Mouse (Mus musculus) left cerebral cortex, postnatal 14 days (tissue): ENCODE measurements around the gene Tomm40. TPM values are rescaled to one million over a fixed set of nuclear protein-coding genes. Genes with fewer than 3 reads are reported as not detected.
A peak's percentile ranks its signal among the peaks of the same experiment; 100 is the strongest.
"Not testable (repeated sequence)": the region's sequence is repeated elsewhere in the genome, so short reads cannot be mapped to it uniquely, and the experiment has no call there.

ENCODE experiments used
- DNase-seq, 2 experiments: peaks; one replicate each; pipeline ENCODE4 v3.0.0; 2021 to 2022; ENCODE audit warnings: low spot score in 2 of 2, mixed read lengths in 1 of 2
- intact Hi-C: fragments of 180-260 bp; cut with DNase I; formaldehyde crosslinking; loops from one replicate; pipeline ENCODE4 v1.15.1; 2025
- total RNA-seq, 2 experiments: library from RNA; stranded (reverse); gene quantifications; 2 replicates each; pipeline ENCODE4 v1.2.3; 2021

Gene Tomm40
- total RNA-seq, 2 experiments from 2014 or later, result 104 to 120 TPM

GRCm38 (mm10) chr7:19695213-19695594, 20.0 kb downstream of the Tomm40 start:
- DNase-seq, result no peak
- intact Hi-C loops, result loop anchor here (10.0 kb wide), 1 partner anchor 290 kb away; the partner anchor contains the start of genes Ckm and Klc3

DNA sequence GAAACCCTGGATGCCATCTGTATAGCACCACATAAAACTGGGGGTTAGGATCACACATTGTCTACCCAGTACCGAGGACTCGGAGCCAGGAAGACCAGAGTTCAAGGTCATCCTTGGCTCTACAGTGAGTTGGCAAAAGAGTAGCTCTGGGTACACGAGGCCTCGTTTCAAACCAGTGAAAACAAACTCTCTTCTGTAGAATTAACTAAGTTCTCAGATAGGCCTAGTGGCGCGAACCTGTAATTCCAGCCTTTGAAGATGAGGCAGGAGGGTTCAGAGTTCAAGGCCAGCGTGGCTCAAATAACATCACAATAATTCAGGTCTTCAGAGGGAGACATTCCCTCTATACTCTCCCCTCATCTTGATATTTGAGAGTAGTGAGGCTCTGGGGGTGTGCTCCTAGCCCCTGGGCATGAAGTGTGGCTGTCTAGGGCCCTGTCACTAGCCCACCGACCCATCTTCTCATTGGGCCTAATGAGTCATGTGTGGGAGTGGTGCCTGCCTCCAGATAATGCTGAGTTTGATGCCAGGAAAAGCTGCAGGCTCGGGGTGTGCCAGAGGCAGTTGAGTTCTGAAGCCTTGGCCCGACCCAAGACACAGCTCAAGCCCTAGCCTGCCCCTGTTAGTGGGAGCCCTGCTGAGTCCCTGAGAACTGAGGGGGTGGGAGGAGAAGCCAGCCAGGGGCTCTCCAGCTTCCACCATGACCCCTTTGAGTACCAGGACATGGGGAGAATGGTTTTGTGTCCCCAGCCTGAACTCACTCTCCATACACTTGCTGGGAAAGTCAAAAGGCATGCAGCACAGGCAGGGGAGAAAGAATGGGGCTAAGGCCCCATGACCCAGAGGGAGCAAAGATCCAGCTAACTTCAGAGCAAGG, 20.7 kb downstream of the Tomm40 start:
- intact Hi-C loops, result loop anchor here (10.0 kb wide), 1 partner anchor 290 kb away; the partner anchor contains the start of genes Ckm and Klc3
- no peak for DNase-seq

DNA sequence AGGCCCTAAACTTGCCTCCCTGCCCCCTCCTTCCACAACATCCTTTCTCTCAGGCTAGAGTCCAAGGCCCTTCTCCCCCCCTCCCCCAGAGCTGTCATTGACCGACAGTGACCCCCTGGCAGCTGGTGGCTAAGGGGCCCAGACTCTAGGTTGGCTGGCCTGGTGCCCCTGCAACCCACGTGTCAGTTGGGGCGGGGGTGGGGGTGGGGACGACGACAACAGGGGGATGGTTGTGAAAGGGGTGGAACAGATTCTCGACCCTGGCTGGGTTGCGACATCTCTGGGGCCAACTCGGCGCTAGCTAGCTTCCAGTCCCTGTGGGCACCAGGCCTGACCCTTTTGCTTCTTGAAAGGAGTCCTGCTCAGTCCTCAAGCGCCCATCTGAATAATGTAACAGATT, 21.8 kb downstream of the Tomm40 start:
- DNase-seq, result peak; percentile 50 to 70
- intact Hi-C loops, result loop anchor here (10.0 kb wide), 1 partner anchor 289 kb away; the partner anchor contains the start of genes Ckm and Klc3

DNA sequence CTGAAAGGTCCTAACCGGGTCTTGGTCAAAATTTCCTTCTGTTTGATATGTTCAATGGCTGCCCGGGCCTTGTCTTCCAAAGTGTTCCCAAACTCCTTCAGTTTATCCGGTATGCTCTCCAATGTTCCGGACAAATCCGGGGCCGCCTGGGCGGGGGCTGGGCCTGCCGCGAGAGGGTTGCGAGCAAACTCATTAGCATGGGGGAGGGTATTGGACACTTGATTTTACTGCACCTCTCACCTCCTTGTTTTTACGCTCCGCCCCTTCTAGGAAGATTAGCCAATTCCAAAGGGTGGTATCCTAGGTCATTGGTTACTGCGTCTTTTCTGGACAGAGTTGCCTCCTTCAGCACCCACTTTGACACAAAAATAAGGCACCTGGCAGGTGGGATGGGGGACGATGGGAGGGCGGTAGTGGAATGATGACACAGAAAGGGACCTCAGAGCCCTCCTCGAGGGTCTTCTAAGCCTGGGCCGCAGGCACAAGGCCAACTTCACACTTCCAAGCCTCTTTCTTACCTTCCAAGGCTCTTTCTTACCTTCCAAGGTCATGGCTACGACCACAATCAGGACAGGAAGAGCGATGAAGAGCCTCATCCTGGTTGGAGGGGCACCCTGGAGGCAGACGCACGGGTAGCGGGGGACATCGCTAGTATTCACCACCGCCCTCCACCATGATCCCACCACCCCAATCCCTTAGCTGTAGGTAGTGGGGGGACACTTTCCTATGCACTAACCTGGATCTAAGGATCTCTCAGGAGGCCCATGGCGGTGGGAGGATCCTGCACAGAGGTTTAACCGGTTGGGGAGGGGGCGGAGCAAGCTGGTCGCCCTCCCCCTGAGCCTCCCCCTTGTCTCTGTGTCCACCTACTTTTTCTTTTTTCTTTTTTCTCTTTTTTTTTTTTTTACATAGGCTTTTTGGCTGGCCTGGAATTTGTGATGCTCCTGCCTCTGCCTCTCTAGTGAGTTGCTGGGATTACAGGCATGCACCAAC, 23.1 kb downstream of the Tomm40 start, which contains the start of gene Apoc1:
Apoc1 (minus strand) TSS at position 788 of the 993 bp plus-strand sequence.
- DNase-seq, result no peak

GRCm38 (mm10) chr7:19691434-19691833, 23.8 kb downstream of the Tomm40 start:
- no peak for DNase-seq
- intact Hi-C loops, result loop anchor here (10.0 kb wide), 1 partner anchor 287 kb away; the partner anchor contains the start of genes Ckm and Klc3

More for the DNA sequence above, 23.1 kb downstream of the Tomm40 start, which contains the start of gene Apoc1:
- intact Hi-C loops, result loop anchor here (10.0 kb wide), 1 partner anchor 287 kb away; the partner anchor contains the start of genes Ckm and Klc3

- intact Hi-C loops, result loop anchor here (10.0 kb wide), 1 partner anchor 286 kb away; the partner anchor contains the start of genes Ckm and Klc3
- DNase-seq, result no peak
Measured at GRCm38 (mm10) chr7:19690845-19691244, 24.4 kb downstream of the Tomm40 start.

DNA sequence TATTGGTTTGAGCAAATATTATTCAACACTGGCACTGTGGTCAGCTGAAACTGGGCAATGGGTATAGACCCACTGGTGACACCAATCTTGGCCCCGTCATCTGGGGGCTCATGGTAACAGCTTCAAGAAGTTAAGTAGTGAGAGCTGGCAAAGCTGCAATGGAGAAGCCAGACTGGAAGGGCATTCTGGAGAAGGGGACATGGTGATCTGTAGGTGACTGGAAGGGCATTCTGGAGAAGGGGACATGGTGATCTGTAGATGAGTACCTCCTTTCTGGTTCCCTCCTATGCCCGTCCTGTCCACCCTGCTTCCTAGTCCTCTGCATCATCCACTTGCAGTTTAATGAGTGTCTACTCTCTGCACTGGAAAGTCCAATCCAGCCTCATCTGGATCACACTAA, 26.6 kb downstream of the Tomm40 start:
- no peak for DNase-seq
- intact Hi-C loops, result no loop called here

DNA sequence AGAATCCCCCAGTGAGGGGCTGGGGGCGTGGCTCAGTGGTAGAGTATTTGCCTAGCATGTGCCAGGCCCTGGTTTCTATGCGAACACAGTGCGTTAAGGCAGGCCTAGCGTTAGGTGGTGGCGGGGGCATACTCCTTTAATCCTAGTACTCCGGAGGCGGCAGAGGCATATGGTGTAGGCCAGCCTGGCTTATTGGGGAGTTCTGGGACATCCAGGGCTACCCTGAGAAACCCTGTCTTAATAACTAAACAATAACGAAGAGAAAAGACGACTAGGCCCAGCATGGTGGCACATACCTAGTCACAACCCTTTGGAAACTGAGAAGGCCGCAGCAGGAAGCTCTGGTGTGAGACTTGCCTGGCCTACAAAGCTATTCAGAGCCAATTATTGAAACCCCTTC, 27.1 kb downstream of the Tomm40 start:
- no peak for DNase-seq
- intact Hi-C loops, result no loop called here

- DNase-seq, intact Hi-C loops: not testable (repeated sequence)
Measured at GRCm38 (mm10) chr7:19686927-19687583, 28.2 kb downstream of the Tomm40 start.

DNA sequence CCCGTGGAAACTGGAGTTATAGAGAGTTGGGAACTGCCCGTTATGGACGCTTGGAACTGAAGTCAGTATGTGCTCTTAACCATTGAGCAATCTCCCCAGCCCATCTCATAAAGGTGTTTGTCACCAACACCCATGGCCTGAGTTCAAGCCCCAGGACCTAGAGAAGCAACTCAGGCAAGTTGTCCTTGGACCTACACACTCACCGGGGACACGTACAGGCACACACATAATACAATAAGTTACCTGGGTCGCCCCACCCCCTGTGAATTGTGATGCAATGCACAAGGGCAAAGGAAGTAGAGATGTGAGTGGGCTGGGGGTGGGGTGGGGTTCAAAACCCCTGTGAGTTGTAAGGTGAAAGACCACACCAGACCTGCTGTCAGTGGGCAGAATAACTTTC, 28.7 kb downstream of the Tomm40 start:
- intact Hi-C loops, result no loop called here
- no peak for DNase-seq

- intact Hi-C loops, result no loop called here
- no peak for DNase-seq
Measured at GRCm38 (mm10) chr7:19685374-19685773, 29.9 kb downstream of the Tomm40 start.

DNA sequence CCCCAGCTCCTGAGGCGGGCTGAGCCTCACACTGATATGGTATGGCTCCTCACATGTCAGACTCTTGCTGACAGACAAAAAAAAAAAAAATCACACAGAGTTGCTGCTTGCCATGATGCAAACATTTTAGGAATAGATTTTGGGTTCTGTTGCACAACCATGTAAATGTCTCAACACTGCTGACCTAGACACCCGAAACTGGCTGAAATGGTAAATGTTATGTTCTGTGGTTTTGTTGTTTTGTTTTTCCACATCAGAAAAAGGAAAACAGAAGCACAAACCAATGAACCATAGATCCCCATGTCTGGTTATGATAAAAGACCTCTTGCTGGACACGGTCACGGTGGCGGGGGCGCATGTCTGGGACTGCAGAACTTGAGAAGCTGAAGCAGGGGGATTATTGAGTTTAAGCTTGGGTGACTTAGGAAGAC, 31.5 kb downstream of the Tomm40 start:
- intact Hi-C loops, result no loop called here

DNA sequence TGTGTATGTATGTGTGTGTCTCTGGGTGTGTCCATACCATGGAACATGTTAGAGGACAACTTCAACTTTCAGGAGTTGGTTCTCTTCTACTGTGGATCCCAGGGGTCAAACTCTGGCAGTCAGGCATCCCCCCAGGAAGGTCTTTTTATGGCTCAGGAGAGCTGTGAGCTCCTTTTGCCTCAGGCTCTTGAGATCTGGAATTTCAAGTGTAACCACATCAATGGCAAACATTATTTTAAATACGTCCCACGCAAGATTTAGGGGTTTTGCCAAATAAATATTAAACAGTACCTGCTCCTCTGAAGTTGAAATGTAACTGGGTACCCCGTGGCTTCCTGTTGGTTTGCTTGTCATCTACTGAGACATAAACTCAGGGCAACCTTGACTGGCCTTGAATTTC, 32.3 kb downstream of the Tomm40 start:
- no peak for DNase-seq
- intact Hi-C loops, result no loop called here

More for the DNA sequence above, 31.5 kb downstream of the Tomm40 start:
- DNase-seq, result no peak

- DNase-seq, result no peak
- intact Hi-C loops, result no loop called here
Measured at GRCm38 (mm10) chr7:19681202-19681694, 34.0 kb downstream of the Tomm40 start, which contains the start of the genes Gm44805 and Apoc4. Gene Gm44805, minus strand, starts transcription at chr7:19681423. Gene Apoc4, minus strand, starts transcription at chr7:19681479.

DNA sequence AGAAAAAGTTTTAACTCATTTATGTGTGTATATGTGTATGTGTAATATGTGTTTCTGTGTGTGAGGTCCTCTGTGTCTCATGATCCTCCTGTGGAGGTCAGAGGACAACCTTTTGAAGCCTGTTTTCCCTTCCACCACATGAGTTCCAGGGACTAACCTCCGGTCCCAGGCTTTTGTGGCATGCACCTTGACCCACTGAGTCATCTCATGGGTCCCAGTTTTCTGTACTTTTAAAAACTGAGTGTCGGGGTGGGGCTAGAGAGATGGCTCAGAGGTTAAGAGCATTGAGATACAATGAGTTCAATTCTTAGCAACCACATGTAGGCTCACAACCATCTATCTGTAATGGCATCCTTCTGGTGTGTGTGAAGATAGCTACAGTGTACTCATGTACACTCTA, 34.5 kb downstream of the Tomm40 start:
- intact Hi-C loops, result no loop called here

DNA sequence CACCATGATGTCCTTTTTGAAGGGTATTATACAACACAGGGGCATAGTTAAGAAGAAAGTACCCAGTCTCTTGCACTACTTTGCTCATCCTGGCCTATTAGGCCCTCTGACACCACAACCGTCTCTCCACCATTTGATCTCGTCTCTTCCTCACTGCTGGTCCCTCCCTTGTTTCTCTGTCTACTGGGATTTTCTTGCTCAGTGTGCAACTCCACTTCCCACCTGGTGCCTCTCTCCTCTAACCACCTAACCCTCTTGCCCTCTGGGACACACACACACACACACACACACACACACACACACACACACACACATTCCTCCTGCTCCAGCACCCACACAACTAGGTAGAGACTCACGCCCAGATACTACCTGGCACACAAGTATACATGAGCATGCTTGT, 36.3 kb downstream of the Tomm40 start:
- DNase-seq, result no peak
- intact Hi-C loops, result no loop called here

More for the DNA sequence above, 34.5 kb downstream of the Tomm40 start:
- DNase-seq, result no peak

DNA sequence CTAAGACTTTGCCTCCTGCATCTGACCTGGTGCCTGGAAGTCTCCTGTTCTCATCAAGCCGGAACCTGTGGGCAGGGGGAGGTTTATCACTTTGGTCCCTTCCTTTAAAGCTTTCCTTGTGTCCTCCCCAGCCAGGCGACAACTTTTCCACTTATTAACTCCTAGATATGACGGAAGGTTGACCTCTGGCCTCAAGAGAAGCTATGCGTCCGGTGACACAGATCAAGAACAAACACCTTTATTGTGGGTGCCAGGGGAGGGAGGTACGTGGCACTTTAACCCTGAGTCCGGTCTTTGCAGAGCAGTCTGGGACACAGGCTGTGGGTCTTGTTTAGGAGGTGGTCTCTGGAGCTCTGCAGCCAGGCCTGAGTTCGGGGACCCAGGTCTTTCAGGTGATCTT, 37.4 kb downstream of the Tomm40 start, which contains the start of gene Apoc2:
Apoc2 (minus strand) TSS at position 70 of the 400 bp plus-strand sequence.
- no peak for DNase-seq
- intact Hi-C loops, result no loop called here

DNA sequence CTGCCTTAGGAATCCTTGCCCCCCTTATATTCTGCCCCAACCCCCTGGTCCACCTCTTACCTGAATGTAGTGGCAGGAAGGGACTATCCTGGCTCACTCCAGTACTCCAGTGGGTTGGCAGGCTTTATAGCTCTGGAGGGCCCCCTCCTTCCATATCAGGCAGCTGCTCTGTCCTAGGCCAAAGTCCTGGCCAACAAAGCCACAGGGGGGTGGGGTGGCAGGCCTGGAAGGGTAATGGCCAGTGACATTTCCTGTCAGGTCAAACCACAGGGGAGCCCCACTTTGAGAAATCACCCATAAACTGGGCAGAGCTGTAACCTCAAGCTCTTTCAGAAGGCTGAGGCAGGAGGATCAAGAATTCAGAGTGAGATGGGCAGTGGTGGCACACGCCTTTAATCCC, 38.6 kb downstream of the Tomm40 start:
- no peak for DNase-seq
- intact Hi-C loops, result no loop called here
